Mouse (Mus musculus) spleen, adult 2 months (tissue): ENCODE measurements around the gene Fem1a.

ENCODE experiments used
- CTCF ChIP-seq: fragments of 200-500 bp; IDR thresholded peaks from 2 replicates; pipeline ENCODE4 v1.5.1; 2011; ENCODE audit warnings: mild to moderate bottlenecking, inconsistent platforms; ENCODE audit not compliant: insufficient read depth, insufficient read length, insufficient replicate concordance; ENCODE audit errors: extremely low read depth
- POLR2A ChIP-seq: fragments of 200-500 bp; IDR thresholded peaks from 2 replicates; pipeline ENCODE4 v1.6.1; 2011; ENCODE audit warnings: low read depth, low read length, inconsistent platforms

- no peak for TF ChIP-seq POLR2A
- no peak for TF ChIP-seq CTCF
Measured at GRCm38 (mm10) chr17:56298238-56298637, 41.6 kb downstream of the Fem1a start.
